Mouse (Mus musculus): ENCODE measurements at regions not wholly inside any gene's neighbourhood (a gene's known extent, or its start where the extent isn't known, plus 50 kb on each side); places are given as distances from the start of the nearest gene placed in this dataset.

- 97% methylated on average over 3 of the region's 3 CpGs for WGBS
- no peak overlapping the region for H3K27ac ChIP-seq
- H3K9me3 ChIP-seq, result no peaks in the 10 kb centered on the region
- no peak overlapping the region for H3K4me3 ChIP-seq
- H3K4me1 ChIP-seq (replicated peaks), result peaks cover 6% of the 10 kb centered on the region
- H3K27me3 ChIP-seq, result no peaks in the 10 kb centered on the region
- ATAC-seq (ENCODE audit: low FRiP score), result peak; percentile 69
- no peak overlapping the region for H3K9ac ChIP-seq
- no peaks in the 10 kb centered on the region for H3K36me3 ChIP-seq
- no peak overlapping the region for H3K4me2 ChIP-seq
These were observed 405.1 kb downstream of the Rnd3 start for GRCm38 (mm10) chr2:50743785-50744258.

- ATAC-seq (ENCODE audit: low FRiP score), result no peak
- H3K9me3 ChIP-seq, result no peaks in the 10 kb centered on the region
- peaks cover 19% of the 10 kb centered on the region for H3K4me1 ChIP-seq (replicated peaks)
- H3K4me2 ChIP-seq, result no peak overlapping the region
- no peak overlapping the region for H3K4me3 ChIP-seq
- H3K9ac ChIP-seq, result no peak overlapping the region
- H3K27me3 ChIP-seq, result no peaks in the 10 kb centered on the region
- no peaks in the 10 kb centered on the region for H3K36me3 ChIP-seq
- WGBS, result 75% methylated on average over 2 of the region's 2 CpGs
- H3K27ac ChIP-seq, result no peak overlapping the region
These were observed 406.5 kb downstream of the Rnd3 start for GRCm38 (mm10) chr2:50742421-50742820.

GRCm38 (mm10) chr2:50741337-50741736, 407.6 kb downstream of the Rnd3 start:
- 83% methylated on average over 2 of the region's 2 CpGs for WGBS
- Histone ChIP-seq H3K4me1 (replicated peaks) (peaks cover 22% of the 10 kb centered on the region), H3K27me3 (no peaks in the 10 kb centered on the region), H3K9me3 (no peaks in the 10 kb centered on the region), H3K9ac (no peak overlapping the region), H3K27ac (no peak overlapping the region), H3K4me2 (no peak overlapping the region), H3K4me3 (no peak overlapping the region), H3K36me3 (no peaks in the 10 kb centered on the region)
- ATAC-seq (ENCODE audit: low FRiP score), result no peak

- ATAC-seq (ENCODE audit: low FRiP score), result no peak
- H3K27ac ChIP-seq, result no peak overlapping the region
- H3K9ac ChIP-seq, result no peak overlapping the region
- no peak overlapping the region for H3K4me2 ChIP-seq
- H3K9me3 ChIP-seq, result no peaks in the 10 kb centered on the region
- 50% methylated on average over 8 of the region's 8 CpGs for WGBS
- H3K4me3 ChIP-seq, result no peak overlapping the region
- no peaks in the 10 kb centered on the region for H3K36me3 ChIP-seq
- no peaks in the 10 kb centered on the region for H3K27me3 ChIP-seq
- peaks cover 22% of the 10 kb centered on the region for H3K4me1 ChIP-seq (replicated peaks)
These were observed 409.3 kb downstream of the Rnd3 start for GRCm38 (mm10) chr2:50739599-50739979.

GRCm38 (mm10) chr2:50738936-50739598, 409.8 kb downstream of the Rnd3 start:
- H3K36me3 ChIP-seq, result no peaks in the 10 kb centered on the region
- no peak overlapping the region for H3K9ac ChIP-seq
- H3K4me2 ChIP-seq, result no peak overlapping the region
- H3K4me3 ChIP-seq, result no peak overlapping the region
- H3K9me3 ChIP-seq, result no peaks in the 10 kb centered on the region
- 0 out of 2 replicates have a peak, but pooled peaks have one; percentile 41 for ATAC-seq (ENCODE audit: low FRiP score)
- 39% methylated on average over 8 of the region's 8 CpGs for WGBS
- H3K27ac ChIP-seq, result peak overlapping the region; percentile 55
- peaks cover 22% of the 10 kb centered on the region for H3K4me1 ChIP-seq (replicated peaks)
- no peaks in the 10 kb centered on the region for H3K27me3 ChIP-seq

- Histone ChIP-seq H3K36me3 (no peaks in the 10 kb centered on the region), H3K4me1 (replicated peaks) (peaks cover 22% of the 10 kb centered on the region), H3K9me3 (no peaks in the 10 kb centered on the region), H3K9ac (no peak overlapping the region), H3K4me3 (no peak overlapping the region), H3K27ac (peak overlapping the region; percentile 55), H3K4me2 (peak overlapping the region; percentile 19; the same call in 1 of the 2 replicates), H3K27me3 (no peaks in the 10 kb centered on the region)
- WGBS, result 42% methylated on average over 9 of the region's 9 CpGs
- ATAC-seq (ENCODE audit: low FRiP score), result no peak
These were observed 411.2 kb downstream of the Rnd3 start for GRCm38 (mm10) chr2:50737706-50738105.

- Histone ChIP-seq H3K36me3 (no peaks in the 10 kb centered on the region), H3K4me2 (no peak overlapping the region), H3K4me3 (no peak overlapping the region), H3K9ac (no peak overlapping the region), H3K4me1 (replicated peaks) (peaks cover 22% of the 10 kb centered on the region), H3K9me3 (no peaks in the 10 kb centered on the region), H3K27me3 (no peaks in the 10 kb centered on the region), H3K27ac (no peak overlapping the region)
- ATAC-seq (ENCODE audit: low FRiP score), result no peak
- 81% methylated on average over 11 of the region's 11 CpGs for WGBS
These were observed 413.9 kb downstream of the Rnd3 start for GRCm38 (mm10) chr2:50735029-50735428.

GRCm38 (mm10) chr2:50706652-50707051, 410.1 kb upstream of the Mmadhc start:
- Histone ChIP-seq H3K4me2 (no peak overlapping the region), H3K4me3 (no peak overlapping the region), H3K36me3 (no peaks in the 10 kb centered on the region), H3K9ac (no peak overlapping the region), H3K27ac (no peak overlapping the region), H3K9me3 (no peaks in the 10 kb centered on the region), H3K27me3 (no peaks in the 10 kb centered on the region), H3K4me1 (replicated peaks) (peaks cover 14% of the 10 kb centered on the region)
- WGBS, result 65% methylated on average over 3 of the region's 3 CpGs
- no peak for ATAC-seq (ENCODE audit: low FRiP score)

- ATAC-seq (ENCODE audit: low FRiP score), result no peak
- H3K27me3 ChIP-seq, result no peaks in the 10 kb centered on the region
These were observed 407.7 kb upstream of the Mmadhc start for GRCm38 (mm10) chr2:50704297-50704696.

GRCm38 (mm10) chr2:50702584-50703450, 406.2 kb upstream of the Mmadhc start:
- Histone ChIP-seq H3K36me3 (no peaks in the 10 kb centered on the region), H3K9me3 (no peaks in the 10 kb centered on the region), H3K4me1 (replicated peaks) (peaks cover 16% of the 10 kb centered on the region), H3K27ac (peak overlapping the region; percentile 71), H3K4me2 (peak overlapping the region; percentile 11; the same call in 1 of the 2 replicates), H3K4me3 (no peak overlapping the region), H3K9ac (no peak overlapping the region), H3K27me3 (no peaks in the 10 kb centered on the region)
- peak; percentile 76 for ATAC-seq (ENCODE audit: low FRiP score)
- WGBS, result 47% methylated on average over 15 of the region's 15 CpGs

More at GRCm38 (mm10) chr2:50704297-50704696, 407.7 kb upstream of the Mmadhc start:
- no peaks in the 10 kb centered on the region for H3K9me3 ChIP-seq
- H3K9ac ChIP-seq, result no peak overlapping the region
- no peaks in the 10 kb centered on the region for H3K36me3 ChIP-seq
- WGBS, result 58% methylated on average over 3 of the region's 3 CpGs
- no peak overlapping the region for H3K4me3 ChIP-seq
- no peak overlapping the region for H3K27ac ChIP-seq
- H3K4me1 ChIP-seq (replicated peaks), result peaks cover 16% of the 10 kb centered on the region
- H3K4me2 ChIP-seq, result no peak overlapping the region

- no peaks in the 10 kb centered on the region for H3K27me3 ChIP-seq
- no peak overlapping the region for H3K4me3 ChIP-seq
- no peak overlapping the region for H3K4me2 ChIP-seq
- H3K9ac ChIP-seq, result no peak overlapping the region
- no peak overlapping the region for H3K27ac ChIP-seq
- no peak for ATAC-seq (ENCODE audit: low FRiP score)
- no peaks in the 10 kb centered on the region for H3K36me3 ChIP-seq
- peaks cover 22% of the 10 kb centered on the region for H3K4me1 ChIP-seq (replicated peaks)
- 78% methylated on average over 6 of the region's 6 CpGs for WGBS
- H3K9me3 ChIP-seq, result no peaks in the 10 kb centered on the region
These were observed 402.2 kb upstream of the Mmadhc start for GRCm38 (mm10) chr2:50698841-50699240.

GRCm38 (mm10) chr2:50696575-50696974, 400.0 kb upstream of the Mmadhc start:
- no peak overlapping the region for H3K4me3 ChIP-seq
- H3K4me1 ChIP-seq (replicated peaks), result peaks cover 14% of the 10 kb centered on the region
- H3K27ac ChIP-seq, result no peak overlapping the region
- H3K27me3 ChIP-seq, result no peaks in the 10 kb centered on the region
- no peak overlapping the region for H3K9ac ChIP-seq
- no peaks in the 10 kb centered on the region for H3K36me3 ChIP-seq
- H3K9me3 ChIP-seq, result no peaks in the 10 kb centered on the region
- no peak for ATAC-seq (ENCODE audit: low FRiP score)
- no peak overlapping the region for H3K4me2 ChIP-seq

Measured in hindbrain, embryonic 13.5 days (tissue).